Mouse (Mus musculus): Measurements from ENCODE around the gene Sema3f. TPM values are rescaled to one million over a fixed set of nuclear protein-coding genes. Genes with fewer than 3 reads are reported as not detected.

The Sema3f gene
- 10.0 and 11.2 TPM in 2 replicates for polyA plus RNA-seq (2016; fragmentation: Nextera tagmentation; extraction: Ambion mirVana)

DNA sequence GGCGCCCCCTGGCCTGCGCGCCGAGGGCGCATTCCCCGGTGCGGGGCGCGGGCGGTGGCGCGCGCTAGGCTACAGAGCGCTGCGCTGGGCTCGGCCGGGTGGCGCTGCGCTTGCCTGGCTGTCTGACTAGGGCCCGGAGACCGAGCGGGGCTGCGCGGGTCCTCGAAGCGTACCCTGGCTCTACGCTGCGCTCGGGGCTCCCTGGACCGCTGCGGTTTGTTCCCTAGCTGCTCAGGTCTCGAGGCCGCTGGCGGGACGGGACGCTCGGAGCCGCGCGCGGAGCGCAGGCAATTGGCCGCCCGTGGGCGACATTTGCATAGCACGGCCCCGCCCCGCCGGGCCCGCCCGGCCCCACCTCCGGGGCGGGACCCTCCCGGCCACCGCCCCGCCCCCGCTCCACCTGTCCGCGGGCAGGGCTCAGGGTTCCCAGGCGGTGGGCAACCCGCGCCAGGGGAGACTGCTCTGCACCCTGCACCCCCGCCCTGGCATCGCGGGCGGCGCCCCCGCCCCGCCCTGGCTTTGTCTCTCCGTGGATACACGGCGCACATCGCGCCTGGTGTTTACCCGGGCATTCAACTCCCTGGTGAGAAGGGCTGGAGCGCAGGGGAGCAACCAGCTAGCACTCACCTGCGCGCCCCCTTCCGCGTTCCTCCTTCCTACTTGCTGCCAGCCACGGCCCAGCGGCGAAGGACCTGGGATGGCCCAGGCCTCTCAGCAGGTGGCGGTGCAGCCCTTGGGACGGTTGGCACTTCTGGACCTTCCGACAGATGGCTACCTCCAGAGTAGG lies at the start of gene Sema3f:
Sema3f (minus strand) TSS at position 779 of the 787 bp plus-strand sequence.
- peak within 1 kb of the TSS; percentile 92 for H3K27ac ChIP-seq

DNA sequence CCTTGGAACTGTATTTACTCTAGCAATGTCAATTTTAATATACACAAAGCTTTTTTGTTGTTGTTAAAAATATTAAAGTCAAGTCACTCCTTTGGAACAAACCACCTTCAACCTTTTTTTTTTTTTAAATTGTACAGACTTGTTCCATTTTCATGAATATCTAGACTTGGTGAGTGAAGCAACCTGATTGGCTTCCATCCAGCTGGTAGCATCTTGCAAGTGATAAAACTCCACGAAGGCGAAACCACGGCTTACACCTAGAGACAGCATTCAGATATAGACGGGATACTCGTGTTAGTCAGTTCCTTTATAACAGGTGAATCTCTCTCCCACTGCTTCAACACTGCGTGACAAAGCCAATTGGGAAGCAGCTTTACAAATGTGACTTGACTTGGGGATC lies 49.3 kb upstream of the Sema3f start:
- peaks cover 99% of the 10 kb centered on the region for H3K36me3 ChIP-seq (replicated peaks)
- WGBS = 96% methylated on average over 6 of the region's 6 CpGs
- no peak overlapping the region for H3K27ac ChIP-seq
- H3K4me1 ChIP-seq = no peaks in the 10 kb centered on the region
- H3K4me3 ChIP-seq = no peak overlapping the region
- no peaks in the 10 kb centered on the region for H3K9me3 ChIP-seq
- no peaks in the 10 kb centered on the region for H3K27me3 ChIP-seq (ENCODE audit: poor library complexity, severe bottlenecking)
- DNase-seq (ENCODE audit: extremely low spot score, low spot score) = no peak

More for the DNA sequence above, at the start of gene Sema3f:
- DNase-seq (ENCODE audit: extremely low spot score, low spot score) = peak; percentile 84
- Histone ChIP-seq H3K27me3 (ENCODE audit: poor library complexity, severe bottlenecking) (peaks cover 64% of the 10 kb centered on the region), H3K4me3 (peak within 1 kb of the TSS; percentile 84), H3K36me3 (replicated peaks) (peaks cover 7% of the 10 kb centered on the region), H3K4me1 (peaks cover 80% of the 10 kb centered on the region), H3K9me3 (no peaks in the 10 kb centered on the region)
- WGBS = 1% methylated on average over 85 of the region's 86 CpGs

DNA sequence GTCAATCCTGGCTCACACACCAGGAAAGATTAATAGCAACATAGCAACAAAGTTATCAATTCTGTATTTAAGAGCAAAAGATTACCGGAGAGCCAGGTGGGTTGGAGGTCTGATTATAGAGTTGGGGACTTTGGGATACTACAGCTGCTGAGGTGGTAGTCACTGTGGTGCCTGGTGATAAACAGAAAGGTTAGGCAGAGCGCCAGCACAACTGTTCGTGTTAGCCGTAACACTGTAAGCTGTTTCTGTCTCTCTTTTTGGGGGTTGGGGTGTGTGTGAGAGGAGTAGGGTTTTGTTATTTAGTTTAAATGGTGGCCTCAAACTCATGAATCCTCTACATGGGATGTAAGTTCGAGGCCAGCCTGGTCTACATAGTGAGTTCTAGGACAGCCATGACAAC lies 40.1 kb upstream of the Sema3f start:
- Histone ChIP-seq H3K27me3 (ENCODE audit: poor library complexity, severe bottlenecking) (no peaks in the 10 kb centered on the region), H3K27ac (no peak overlapping the region), H3K4me3 (no peak overlapping the region), H3K9me3 (no peaks in the 10 kb centered on the region), H3K4me1 (no peaks in the 10 kb centered on the region), H3K36me3 (replicated peaks) (peaks cover 99% of the 10 kb centered on the region)
- no peak for DNase-seq (ENCODE audit: extremely low spot score, low spot score)
- 96% methylated on average over 5 of the region's 5 CpGs for WGBS

DNA sequence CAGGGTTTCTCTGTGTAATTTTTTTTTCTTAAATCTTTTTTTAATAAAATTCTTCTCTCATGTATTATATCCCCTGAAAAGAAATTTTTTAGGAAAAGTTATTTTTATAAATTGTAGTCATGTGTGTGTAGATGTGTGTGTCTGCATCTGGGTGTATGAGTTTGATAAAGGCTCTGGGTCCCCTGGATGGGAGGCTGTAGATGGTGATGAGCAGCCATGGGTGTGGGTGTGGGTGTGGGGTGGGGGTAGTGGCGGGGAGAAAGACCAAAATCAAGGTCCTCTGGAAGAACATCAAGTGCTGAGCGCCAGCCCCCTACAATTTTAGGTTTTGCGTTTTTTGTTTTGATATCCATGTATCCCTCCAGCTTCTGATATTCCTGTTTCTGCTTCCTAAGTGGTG lies 37.8 kb upstream of the Sema3f start:
- peaks cover 100% of the 10 kb centered on the region for H3K36me3 ChIP-seq (replicated peaks)
- no peak overlapping the region for H3K27ac ChIP-seq
- no peaks in the 10 kb centered on the region for H3K9me3 ChIP-seq
- no peaks in the 10 kb centered on the region for H3K27me3 ChIP-seq (ENCODE audit: poor library complexity, severe bottlenecking)
- no peaks in the 10 kb centered on the region for H3K4me1 ChIP-seq
- H3K4me3 ChIP-seq = no peak overlapping the region
- DNase-seq (ENCODE audit: extremely low spot score, low spot score) = no peak
- WGBS = 98% methylated on average over 3 of the region's 3 CpGs

DNA sequence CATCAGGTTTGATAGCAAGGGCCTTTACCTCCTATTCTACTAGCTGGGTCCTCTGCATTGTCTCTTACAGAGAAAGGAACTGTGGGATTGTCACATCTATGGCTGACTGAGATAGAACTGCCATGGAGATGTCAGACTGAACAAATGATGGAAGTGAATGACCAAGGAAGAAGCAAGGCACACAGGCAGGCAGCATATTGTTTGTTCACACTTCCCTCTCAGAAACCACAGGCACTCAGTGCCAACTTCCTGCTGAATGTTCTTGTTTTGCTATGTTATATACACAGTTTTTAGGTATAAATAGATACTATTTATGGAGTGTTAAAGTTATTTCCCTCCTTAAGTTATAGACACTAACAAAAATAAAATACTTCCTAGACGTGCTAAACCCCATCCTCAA lies 37.0 kb upstream of the Sema3f start:
- no peaks in the 10 kb centered on the region for H3K4me1 ChIP-seq
- H3K9me3 ChIP-seq = no peaks in the 10 kb centered on the region
- WGBS = 96% methylated on average over 1 of the region's 1 CpGs
- no peak overlapping the region for H3K27ac ChIP-seq
- no peaks in the 10 kb centered on the region for H3K27me3 ChIP-seq (ENCODE audit: poor library complexity, severe bottlenecking)
- H3K36me3 ChIP-seq (replicated peaks) = peaks cover 100% of the 10 kb centered on the region
- H3K4me3 ChIP-seq = no peak overlapping the region
- no peak for DNase-seq (ENCODE audit: extremely low spot score, low spot score)

DNA sequence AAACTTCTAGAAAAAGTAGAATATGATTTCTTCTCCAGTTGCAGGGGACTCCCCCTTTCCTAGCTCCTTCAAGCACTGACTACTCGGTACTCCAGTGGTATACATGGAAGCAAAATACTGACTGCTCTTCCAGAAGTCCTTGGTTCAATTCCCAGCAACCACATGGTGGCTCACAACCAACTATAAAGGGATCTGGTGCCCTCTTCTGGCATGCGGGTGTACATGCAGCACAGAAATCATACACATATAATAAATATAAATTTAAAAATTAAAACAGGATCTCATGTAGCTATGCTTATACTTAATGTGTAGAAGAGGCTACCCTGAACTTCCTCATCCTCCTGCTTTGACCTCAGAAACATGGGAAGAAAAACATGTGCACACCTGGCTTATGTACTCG lies 36.4 kb upstream of the Sema3f start:
- Histone ChIP-seq H3K4me1 (no peaks in the 10 kb centered on the region), H3K9me3 (no peaks in the 10 kb centered on the region), H3K36me3 (replicated peaks) (peaks cover 100% of the 10 kb centered on the region), H3K4me3 (no peak overlapping the region), H3K27ac (no peak overlapping the region), H3K27me3 (ENCODE audit: poor library complexity, severe bottlenecking) (no peaks in the 10 kb centered on the region)
- DNase-seq (ENCODE audit: extremely low spot score, low spot score) = no peak
- WGBS = 95% methylated on average over 3 of the region's 3 CpGs

DNA sequence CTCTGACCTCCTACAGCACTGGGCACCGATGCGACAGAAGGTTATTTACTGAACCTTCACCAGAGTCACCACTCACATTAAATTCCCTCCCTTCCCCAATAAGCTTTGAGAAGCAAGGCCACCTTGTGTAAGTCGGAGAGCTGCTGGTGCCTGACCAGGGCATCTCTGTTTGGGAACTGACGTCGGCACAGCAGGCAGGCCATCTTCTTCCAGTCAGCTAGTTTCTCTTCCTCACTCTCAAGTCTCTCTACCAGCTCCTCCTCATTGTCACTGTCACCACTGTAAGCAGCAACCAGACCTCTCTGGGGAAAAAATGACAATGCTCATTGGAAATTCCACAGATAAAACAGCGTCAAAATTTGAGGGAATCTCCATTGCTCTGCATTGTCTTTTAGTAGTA lies 33.8 kb upstream of the Sema3f start:
- Histone ChIP-seq H3K36me3 (replicated peaks) (peaks cover 100% of the 10 kb centered on the region), H3K9me3 (no peaks in the 10 kb centered on the region), H3K27ac (no peak overlapping the region), H3K4me1 (0 out of 2 replicates have a peak, but pooled peaks cover under 1% of the 10 kb centered on the region), H3K4me3 (no peak overlapping the region), H3K27me3 (ENCODE audit: poor library complexity, severe bottlenecking) (no peaks in the 10 kb centered on the region)
- DNase-seq (ENCODE audit: extremely low spot score, low spot score) = no peak
- 96% methylated on average over 6 of the region's 6 CpGs for WGBS

DNA sequence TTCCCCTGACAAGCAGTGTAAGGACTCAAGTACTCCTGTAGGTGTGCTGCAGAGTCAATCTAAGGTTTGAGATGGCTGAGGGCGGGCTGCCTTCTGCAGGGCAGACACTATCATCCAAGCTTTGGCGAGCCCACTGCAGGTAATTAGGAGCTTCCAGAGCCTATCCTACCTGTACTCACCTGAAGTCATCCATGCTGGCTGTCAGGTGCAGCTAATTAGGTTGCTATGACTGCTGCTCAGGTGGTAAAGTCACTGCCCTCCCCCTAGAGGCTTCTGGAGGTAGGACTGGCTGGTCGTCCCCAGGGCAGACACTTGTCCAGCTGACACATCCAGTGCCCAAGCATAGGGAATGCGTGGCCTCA lies 28.5 kb upstream of the Sema3f start:
- 50% methylated on average over 4 of the region's 4 CpGs for WGBS
- peaks cover 58% of the 10 kb centered on the region for H3K36me3 ChIP-seq (replicated peaks)
- peaks cover 43% of the 10 kb centered on the region for H3K4me1 ChIP-seq
- H3K27me3 ChIP-seq (ENCODE audit: poor library complexity, severe bottlenecking) = peaks cover 28% of the 10 kb centered on the region
- no peak for DNase-seq (ENCODE audit: extremely low spot score, low spot score)
- H3K9me3 ChIP-seq = no peaks in the 10 kb centered on the region
- H3K4me3 ChIP-seq = no peak overlapping the region
- H3K27ac ChIP-seq = no peak overlapping the region

DNA sequence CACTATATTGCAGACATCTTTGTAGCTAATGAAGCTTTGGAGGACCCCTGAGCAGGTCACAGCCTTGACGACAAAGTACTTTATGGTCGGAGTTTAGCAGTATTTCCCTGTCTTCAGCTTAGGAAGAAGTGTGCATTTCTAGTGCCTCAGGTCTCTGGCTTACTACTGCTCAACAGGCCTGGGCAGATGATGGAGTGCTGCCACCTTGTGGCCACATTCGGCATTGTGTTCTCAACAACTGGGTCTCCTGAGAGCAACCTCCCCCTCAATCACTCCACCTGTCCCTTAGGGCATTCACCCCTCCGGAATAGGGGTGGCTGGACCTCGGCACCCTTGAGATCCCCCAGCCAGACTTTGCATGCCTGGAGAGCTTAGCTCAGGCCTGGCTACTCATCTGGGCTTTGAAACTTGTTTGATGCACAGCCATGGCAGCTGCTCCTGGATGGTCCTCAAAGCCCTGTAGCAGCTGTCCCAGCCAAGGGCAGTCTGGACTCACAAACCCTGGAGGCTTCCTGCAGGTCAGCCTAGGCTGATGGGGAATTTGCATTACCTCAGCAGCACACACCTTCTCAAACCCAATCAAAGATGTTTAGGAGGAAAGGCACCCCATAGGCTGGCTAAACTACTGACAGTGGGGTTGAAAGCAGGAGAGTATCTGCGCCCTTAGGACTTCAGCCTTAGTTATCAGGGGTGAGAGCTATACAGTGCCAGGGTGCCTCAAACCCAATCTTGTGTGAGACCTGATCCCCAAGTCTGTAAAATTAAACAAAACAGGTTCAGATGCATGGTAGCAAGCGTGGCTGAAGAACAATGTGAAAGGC lies 28.0 kb upstream of the Sema3f start:
- peaks cover 28% of the 10 kb centered on the region for H3K27me3 ChIP-seq (ENCODE audit: poor library complexity, severe bottlenecking)
- 22% methylated on average over 7 of the region's 7 CpGs for WGBS
- H3K27ac ChIP-seq = peak overlapping the region; percentile 32; the same call in 1 of the 2 replicates
- peak; percentile 92 for DNase-seq (ENCODE audit: extremely low spot score, low spot score)
- H3K4me3 ChIP-seq = no peak overlapping the region
- no peaks in the 10 kb centered on the region for H3K9me3 ChIP-seq
- peaks cover 43% of the 10 kb centered on the region for H3K4me1 ChIP-seq
- H3K36me3 ChIP-seq (replicated peaks) = peaks cover 52% of the 10 kb centered on the region

DNA sequence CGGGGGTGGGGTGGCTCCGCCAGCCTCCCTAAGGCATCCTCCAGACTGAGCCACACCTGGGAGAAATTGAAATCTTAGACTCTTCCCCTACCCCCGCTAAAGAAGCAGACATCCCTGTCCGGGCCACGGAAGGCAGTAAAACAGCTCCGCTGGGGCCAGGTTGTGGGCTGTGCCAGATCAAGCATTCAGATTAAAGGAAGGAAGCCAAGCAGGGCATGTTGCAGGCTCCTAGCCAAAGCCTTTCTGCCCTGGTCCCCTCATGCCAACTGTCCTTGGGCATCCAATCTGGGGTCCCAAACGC lies 25.9 kb upstream of the Sema3f start:
- H3K4me1 ChIP-seq = peaks cover 46% of the 10 kb centered on the region
- H3K36me3 ChIP-seq (replicated peaks) = peaks cover 31% of the 10 kb centered on the region

DNA sequence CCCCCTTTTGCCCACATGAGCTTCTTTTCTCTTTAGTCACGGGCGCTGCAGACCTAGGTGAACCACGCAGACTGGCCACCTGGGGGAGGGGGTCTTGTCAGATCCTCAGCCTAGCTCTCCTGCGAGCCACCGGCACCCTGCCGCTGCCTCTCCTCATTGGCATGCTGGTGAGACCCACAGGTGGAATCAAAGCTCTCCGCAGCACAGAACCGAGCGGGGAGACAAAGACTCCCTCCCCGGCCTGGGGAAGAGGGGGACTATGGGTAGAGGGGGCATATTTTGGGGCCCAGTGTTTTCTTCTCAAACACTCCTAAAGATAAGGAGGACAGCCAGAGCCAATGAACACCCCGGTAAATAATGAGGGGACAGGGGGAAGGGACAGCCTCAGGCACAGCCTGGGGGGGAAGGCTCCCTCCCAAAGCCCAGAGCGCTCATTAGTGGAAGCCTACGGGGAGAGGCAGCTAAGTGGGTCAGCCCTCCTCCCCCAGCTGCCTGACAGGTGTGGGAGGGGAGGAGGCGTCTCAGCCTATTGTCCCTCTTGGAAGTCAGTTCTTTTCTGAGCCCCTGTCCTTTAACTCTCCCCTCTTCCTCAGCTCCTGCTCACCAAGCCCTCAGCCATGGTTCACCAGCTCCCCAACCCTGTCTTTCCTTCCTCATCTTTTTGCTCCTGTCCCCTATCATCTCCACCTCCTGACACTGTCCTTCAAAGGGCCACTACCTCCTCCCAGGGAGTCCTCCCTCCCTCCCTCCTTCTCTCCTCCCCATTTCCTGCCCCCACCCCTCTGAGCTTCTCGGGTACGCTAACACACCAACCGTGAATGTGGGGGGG lies 25.3 kb upstream of the Sema3f start:
- H3K9me3 ChIP-seq = no peaks in the 10 kb centered on the region

More for the DNA sequence above, 25.9 kb upstream of the Sema3f start:
- H3K9me3 ChIP-seq = no peaks in the 10 kb centered on the region
- peak overlapping the region; percentile 80 for H3K27ac ChIP-seq
- H3K4me3 ChIP-seq = peak overlapping the region; percentile 37
- under 1% methylated on average over 7 of the region's 7 CpGs for WGBS
- DNase-seq (ENCODE audit: extremely low spot score, low spot score) = no peak
- peaks cover 28% of the 10 kb centered on the region for H3K27me3 ChIP-seq (ENCODE audit: poor library complexity, severe bottlenecking)

DNA sequence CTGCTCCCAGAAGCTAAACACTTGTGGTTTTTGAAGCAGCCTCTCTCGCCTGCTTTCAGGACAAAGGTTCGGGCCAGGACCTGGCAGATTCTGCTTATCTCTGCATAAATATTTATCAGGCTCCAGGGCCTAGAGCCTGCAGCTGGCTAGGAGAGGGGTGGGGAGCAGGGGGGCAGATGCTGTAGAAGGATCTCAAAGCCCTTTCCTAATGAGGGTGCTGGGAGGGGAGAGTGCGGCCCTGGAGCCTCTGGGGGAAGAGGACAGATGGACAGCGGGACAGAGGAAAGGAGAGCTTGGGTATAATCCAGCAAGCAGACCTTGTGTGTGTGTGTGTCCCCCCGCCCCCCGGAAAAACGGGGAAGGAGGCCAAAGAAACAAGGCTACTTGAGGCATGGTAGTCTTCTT lies 24.3 kb upstream of the Sema3f start:
- no peak for DNase-seq (ENCODE audit: extremely low spot score, low spot score)
- Histone ChIP-seq H3K27ac (peak overlapping the region; percentile 80), H3K36me3 (replicated peaks) (peaks cover 15% of the 10 kb centered on the region), H3K4me1 (peaks cover 61% of the 10 kb centered on the region), H3K4me3 (no peak overlapping the region), H3K9me3 (no peaks in the 10 kb centered on the region), H3K27me3 (ENCODE audit: poor library complexity, severe bottlenecking) (peaks cover 28% of the 10 kb centered on the region)
- 32% methylated on average over 7 of the region's 7 CpGs for WGBS

More for the DNA sequence above, 25.3 kb upstream of the Sema3f start:
- DNase-seq (ENCODE audit: extremely low spot score, low spot score) = no peak
- Histone ChIP-seq H3K4me1 (peaks cover 51% of the 10 kb centered on the region), H3K27me3 (ENCODE audit: poor library complexity, severe bottlenecking) (peaks cover 28% of the 10 kb centered on the region), H3K36me3 (replicated peaks) (peaks cover 25% of the 10 kb centered on the region), H3K4me3 (peak overlapping the region; percentile 37), H3K27ac (peak overlapping the region; percentile 80)
- WGBS = 3% methylated on average over 17 of the region's 17 CpGs
